Mouse (Mus musculus): ENCODE data around the gene Abcc5. TPM values are rescaled to one million over a fixed set of nuclear protein-coding genes. Genes with fewer than 3 reads are reported as not detected.
"Not testable (repeated sequence)": the region's sequence is repeated elsewhere in the genome, so short reads cannot be mapped to it uniquely, and the experiment has no call there.

Gene Abcc5
- polyA plus RNA-seq (2017; shearing (Covaris generic)): 10 to 100 TPM; 36.6 to 41.9 TPM

DNA sequence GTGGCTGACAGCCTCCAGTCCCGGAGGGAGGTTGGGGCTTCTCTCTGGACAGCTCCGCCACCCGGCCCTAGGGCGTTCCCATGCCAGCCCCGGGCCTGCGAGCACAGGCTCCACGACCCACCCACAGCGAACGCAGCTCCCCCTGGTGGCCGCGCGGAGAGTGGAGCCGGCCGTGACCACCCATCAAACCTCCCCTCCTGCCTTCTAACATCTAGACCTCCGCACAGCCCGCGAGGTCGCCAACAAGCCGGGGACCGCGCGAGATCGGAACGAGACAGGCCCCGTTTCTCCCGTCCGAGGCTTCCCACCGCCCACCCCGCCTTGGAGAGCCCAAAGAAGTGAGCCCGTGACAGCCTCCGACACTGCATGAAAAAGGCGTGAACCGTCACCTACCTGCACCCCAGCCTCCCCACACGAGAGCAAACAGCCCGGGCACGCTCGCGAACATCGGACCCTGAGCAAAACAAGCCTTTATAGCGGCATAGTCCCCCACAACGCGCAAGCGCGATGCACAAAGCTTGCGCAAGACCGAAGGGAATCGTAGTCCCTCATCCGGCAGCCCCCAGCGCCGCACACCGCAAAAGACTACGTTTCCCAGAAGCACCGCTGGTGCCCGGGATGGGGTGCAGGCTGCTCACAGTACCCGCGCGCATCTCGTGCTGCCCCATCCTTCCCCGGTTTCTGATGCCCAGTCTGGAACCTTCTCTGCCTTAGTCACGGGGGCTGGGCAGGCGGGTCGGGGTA lies at the start of gene Abcc5:
Abcc5 (minus strand) TSS at position 540 of the 744 bp plus-strand sequence.
- ATAC-seq: peak; percentile 95

DNA sequence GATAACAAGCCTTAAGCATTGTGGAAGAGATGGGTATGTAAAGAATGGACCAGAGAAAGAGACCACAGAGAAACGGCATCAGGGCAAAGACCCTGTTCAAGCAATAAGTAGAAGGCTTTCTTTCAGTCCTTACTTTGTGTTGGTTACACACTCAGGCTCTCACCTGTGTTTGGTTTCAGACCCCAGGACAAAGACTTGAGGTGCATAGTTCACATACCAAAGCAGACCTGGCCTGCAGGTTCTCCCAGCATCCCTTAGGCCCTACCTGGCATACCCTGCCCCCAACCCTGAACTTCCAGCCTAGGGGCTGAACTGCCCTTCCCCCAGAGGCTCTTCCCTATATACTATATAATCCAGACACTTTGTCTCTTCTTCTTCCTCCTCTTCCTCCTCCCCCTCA lies 49.1 kb upstream of the Abcc5 start:
- no peak for ATAC-seq

DNA sequence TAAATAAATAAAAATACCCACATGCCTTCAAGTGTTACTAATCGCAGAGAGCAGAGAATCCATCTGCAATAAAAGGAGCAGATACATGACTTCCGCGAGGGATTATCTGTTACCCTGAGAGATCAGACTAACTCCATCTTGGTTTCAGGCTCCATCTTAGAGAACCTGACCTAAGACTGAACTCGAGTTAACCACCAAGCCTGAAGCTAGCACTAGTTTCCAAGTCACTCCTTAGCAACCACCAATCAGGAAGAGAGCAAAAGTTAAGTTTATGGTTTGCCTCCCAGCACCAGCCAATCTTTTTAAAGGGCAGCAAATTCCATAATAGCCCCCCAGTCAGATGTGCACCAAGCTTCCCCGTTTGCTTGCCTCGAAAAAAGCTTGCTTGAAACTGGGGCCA lies 48.6 kb upstream of the Abcc5 start:
- no peak for ATAC-seq

DNA sequence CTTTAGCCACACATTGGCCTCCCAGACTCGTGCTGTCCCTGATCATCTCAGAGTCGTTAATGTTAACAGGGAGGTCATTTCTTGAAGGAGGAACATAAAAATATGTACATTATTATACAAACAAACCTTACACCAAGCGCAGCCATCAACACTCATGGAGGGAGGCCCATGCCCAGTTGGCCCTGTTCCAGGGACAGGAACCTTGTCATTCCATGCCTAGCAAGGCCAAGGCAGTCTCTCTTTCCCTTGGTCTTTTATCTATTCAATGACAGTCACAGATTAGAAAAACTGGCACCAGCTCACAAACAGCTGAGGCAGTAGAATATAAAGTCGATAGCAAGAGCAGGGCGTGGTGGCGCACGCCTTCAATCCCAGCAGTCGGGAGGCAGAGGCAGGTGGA lies 48.0 kb upstream of the Abcc5 start:
- no peak for ATAC-seq

DNA sequence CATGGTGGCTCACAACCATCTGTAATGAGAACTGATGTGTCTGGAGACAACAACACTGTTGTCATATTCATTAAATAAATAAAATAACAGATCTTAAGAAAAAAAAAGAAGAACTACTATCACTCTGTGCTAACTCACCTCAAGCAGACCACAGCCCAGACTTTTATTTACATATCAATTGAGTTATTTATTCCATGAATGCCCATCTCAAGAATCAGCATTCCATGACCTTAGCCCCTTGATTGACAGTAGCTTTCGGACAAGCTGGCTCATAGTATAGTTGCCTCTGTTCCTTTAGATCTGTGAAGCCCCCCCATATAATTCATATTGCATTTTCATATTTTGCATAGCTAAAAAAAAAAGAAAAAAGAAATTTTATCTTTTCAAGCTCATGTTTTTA lies 47.6 kb upstream of the Abcc5 start:
- ATAC-seq: no peak

DNA sequence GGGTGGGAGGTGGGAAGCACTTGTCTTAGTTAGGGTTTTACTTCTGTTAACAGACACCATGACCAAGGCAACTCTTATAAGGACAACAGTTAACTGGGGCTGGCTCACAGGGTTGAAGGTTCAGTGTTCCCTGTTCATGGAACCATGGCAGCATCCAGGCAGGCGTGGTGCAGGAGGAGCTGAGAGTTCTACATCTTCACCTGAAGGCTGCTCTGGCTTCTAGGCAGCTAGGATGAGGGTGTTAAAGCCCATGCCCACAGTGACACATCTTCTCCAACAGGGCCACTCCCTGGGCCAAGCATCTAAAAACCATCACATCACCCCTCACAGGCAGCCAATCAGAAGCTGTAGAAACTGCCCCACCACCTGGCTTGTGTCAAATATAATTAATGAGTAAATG lies 45.5 kb upstream of the Abcc5 start:
- ATAC-seq: no peak

DNA sequence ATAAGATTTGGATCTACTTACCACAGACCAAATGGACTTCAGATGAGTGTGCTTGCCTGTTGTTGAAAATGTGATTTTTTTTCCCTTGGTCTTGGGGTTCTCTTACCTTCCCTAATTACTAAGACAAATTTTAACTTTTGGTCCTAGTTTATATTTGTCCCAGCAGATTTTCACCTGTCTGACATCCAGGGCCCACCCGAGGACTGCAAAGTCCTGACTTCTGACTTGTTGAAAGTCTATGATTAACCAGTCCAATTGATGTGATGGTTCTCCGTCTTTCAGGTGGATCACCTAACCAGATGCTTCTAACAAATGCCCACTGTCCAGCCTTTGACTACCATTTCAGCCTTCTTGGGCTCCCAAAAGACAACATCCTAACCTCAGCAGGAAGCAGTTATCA lies 44.8 kb upstream of the Abcc5 start:
- no peak for ATAC-seq

DNA sequence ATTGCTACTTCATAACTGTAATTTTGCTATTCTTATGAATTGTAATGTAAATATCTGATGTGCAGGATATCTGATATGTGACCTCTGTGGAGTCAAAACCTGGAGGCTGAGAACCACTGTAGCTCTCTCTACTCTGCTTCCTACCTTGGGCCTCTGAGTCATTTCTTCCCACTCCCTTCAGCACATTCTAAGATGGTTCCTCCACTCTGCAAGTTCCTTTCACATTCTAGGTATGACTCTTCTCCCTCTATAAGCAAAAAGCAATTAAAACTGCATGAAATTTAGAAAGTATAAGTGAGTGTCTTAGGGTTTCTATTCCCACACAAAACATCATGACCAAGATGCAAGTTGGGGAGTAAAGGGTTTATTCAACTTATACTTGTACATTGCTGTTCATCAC lies 38.5 kb upstream of the Abcc5 start:
- ATAC-seq: no peak

DNA sequence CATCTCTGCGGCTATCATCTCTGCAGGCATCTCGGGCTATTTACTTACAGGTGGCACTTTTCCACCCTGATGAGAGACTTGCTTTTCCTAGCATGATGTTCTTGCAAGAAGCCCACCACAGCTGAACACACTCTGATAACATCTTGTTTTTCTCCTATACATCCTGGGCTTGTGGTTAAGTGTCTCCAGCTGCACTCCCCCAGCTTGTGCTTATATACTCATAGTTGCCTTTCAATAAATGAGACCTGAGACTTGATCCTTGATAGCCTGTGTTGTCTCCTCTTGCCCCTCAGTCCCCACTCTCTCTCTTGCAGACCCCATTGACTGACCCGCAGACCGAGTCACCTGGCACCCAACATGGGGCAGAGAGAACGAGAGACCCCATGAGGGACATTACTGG lies 32.5 kb upstream of the Abcc5 start:
- not testable (repeated sequence) for ATAC-seq

DNA sequence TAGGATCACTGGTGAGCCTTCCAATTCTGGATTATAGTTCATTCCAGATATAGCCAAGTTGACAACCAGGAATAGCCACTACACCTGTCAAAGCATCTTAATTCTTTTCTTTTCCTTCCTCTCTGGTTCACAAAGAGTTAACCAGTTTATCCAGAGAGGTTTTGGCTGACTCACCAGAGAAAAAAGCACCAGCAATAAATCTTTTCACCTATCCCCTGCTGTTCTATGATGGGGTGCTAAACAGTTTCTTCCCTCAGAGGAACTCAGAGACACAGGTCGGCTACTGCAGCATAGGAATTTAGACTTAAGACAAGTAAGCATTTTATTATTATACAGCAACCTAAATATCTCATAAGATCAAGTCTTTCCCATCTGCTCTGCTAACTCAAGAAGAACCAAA lies 29.9 kb upstream of the Abcc5 start:
- no peak for ATAC-seq

DNA sequence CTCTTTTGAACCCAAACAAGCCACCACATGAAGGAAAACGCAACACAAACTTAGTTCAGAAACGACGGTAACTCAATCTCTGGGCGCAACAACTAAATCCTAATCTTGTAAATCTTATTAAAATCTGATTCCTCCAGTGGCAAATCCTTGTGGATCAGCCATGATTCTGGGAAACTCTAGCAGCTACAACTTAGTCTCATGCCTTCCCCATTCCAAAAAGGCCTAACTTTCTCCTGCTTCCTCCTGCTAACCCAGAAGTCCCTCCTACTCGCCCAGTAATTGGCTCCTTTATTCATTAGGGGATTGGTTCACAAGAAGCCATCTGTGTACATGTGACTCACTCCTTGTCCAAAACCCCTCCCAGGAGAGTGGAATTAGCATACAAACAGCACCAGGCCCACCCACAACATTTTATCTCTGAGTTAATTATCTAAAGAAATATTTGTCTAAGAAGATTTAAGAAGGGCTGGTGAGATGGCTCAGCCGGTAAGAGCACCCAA lies 28.0 kb upstream of the Abcc5 start:
- no peak for ATAC-seq

DNA sequence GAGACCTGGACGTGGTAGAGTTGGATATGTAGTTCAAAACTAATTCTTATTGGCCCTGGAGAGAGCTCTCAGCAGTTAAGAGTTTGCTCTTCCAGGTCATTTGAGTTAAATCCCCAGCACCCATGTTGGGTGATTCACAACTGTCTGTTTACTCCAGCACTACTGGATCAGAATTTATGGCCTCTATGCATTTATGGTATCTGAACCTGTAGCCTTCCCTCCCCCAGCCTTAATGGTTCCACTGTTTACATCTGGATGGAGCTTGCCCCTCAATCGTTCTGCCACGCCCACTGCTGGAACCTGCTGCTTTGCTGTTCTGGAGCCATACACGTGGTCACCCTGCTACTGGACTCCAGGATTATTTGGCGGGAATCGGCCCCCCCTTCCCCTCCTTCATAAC lies 25.6 kb upstream of the Abcc5 start:
- ATAC-seq: no peak

DNA sequence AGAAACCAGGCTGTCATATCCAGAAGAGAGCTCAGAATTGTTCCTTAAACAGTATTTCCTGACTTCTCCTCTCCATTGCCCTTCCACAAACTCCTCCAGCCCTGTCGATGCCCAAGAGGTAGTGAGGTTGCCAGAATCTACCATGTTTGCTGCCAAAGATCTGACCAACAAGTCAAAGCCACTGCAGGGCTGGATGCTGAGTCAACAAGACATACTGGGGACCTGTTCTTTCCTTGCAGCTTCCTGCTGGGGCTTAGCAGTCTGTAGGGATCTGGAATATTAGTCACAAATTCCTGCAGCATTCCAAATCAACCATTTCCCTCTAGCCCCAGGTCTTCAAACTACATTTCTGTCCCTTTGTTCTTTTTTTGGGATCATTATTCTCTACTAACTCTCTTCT lies 19.7 kb upstream of the Abcc5 start:
- no peak for ATAC-seq

DNA sequence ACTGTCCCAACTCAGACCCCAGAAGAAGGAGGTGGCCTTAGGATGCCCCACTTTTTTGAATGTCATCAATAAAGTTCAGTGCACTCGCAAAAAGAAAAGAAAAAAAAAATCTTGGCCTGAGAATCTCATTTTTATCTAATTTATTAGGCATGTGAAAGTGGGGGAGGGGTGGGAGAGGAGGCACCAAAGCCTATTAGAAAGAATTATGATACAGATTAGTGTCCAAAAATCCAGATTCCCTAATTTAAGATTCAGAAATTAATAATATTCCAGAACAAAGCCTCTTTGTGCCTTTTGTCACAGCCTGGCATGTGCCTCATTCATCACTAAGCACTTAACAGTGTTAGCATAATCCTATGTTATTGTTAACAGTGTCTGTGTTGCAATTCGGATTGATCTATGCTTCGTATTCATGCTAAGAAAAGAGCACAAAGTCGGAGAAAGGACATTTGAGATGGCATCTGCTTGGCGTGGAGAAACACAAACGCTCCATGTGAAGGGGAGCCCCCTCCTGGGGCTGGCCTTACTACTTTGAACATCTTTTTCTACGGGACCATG lies 18.7 kb upstream of the Abcc5 start:
- ATAC-seq: no peak

DNA sequence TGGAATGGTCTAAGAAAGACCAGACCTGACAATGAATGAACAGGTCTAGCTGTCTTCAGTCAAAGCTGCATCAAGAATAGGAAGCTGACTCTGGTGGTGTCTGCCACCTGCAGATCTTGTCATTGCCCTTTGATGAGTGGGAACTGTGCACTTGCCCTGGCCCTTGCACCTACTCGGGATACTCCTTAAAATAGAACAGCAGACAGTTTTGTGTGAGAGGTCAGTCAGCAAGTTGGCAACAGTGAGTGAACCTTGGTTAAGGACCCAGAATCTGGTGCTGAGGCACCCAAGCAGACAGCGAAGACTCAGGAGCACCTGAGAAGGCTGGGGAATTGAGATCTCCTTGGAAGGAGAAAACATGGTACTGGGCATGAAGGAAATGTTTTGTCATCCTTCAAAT lies 16.7 kb upstream of the Abcc5 start:
- no peak for ATAC-seq

DNA sequence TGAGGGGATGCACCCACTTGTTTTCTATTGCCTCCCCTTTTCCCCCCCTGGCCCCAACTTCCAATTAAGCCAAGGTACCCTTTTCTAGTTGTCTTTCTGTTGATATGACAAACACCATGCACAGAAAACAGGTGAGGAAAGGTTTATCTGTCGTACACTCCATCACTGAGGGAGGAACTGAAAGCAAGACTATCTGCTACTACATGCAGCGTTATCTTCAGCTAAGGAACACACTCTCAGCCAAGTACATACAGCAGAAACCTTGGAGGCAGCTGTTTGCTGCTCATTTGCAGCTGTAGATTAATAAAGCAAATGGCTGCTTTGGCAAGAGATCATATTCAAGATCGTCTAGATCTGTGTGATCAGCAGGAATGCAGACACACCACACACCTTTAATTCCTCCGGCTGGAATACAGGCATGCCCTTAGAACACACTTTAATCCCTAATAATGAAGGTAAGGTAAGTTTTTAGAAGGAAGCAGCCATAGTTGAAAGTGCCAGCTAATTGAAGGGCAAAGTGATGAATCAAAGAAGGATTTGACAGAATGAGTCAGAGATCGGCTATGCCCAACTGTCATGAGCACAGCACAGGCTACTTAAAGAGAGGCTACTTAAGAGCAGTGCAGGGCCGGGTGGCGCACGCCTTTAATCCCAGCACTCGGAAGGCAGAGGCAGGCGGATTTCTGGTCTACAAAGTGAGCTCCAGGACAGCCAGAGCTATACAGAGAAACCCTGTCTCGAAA lies 12.7 kb upstream of the Abcc5 start:
- ATAC-seq: no peak

DNA sequence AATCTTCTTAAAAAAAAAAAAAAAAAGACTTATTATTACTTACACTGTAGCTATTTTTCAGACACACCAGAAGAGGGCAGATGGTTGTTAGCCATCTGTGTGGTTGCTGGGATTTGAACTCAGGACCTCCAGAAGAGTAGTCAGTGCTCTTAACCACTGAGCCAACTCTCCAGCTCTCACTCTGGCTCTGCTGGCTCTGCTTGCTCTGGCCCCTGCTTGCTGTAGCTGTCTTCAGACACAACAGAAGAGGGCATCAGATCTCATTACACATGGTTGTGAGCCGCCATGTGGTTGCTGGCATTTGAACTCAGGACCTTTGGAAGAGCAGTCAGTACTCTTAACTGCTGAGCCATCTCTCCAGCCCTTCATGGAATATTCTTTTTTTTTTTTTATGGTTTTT lies 11.9 kb upstream of the Abcc5 start:
- ATAC-seq: not testable (repeated sequence)

DNA sequence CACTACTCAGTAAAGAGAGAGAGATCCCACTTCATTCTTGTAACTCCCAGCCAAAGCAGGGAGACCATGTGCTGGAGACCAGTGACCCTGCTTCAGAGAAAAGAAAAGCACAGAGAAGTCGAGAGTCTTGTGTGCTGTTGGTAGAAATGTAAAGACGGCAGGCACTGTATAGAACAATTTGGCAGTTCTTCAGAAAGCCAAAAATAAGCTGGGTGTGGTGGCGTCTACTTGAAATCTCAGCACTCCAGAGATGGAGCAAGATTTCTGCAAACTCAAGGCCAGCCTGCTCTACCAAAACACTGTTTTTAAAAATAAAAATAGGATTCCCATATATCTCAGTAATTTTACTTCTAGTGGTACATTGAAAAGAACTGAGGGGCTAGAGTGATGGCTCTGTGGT lies 10.1 kb upstream of the Abcc5 start:
- ATAC-seq: no peak

DNA sequence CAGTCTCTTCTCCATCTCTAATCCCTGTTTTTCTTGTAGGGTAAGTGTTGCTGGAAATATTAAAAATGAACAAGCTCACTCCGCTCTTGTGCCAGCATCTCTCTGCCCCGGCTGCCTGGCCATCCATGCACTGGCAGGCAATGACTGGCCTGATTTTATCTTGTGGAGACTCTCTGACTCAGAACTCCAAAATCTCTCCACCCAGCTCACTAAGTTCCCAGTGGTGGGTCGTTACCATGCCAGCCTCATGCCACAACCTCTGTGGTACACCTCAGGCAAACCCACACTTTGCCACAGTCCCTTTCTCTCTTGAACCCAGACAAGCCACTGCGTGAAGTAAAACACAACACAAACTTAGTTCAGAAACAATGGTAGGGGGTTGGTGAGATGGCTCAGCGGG lies 3.1 kb upstream of the Abcc5 start:
- ATAC-seq: no peak

DNA sequence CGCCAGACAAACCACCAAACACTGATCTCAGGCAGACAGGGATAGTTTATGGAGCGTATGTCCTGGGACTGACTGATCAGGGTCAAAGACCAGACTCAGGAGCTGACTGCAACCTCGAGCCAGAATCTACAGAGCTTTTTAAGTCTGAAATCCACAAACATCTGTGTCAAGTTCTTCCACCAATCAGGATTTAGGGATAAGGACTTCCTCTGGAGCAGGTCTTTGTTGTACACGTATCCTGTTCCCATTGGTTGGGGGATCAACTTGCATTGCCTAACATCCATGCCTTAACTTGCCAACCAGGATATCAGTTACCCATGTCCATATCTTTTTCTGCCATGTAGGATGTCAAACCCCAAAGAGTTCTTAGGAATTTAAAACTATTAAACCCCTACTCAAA lies 1.4 kb upstream of the Abcc5 start:
- no peak for ATAC-seq

DNA sequence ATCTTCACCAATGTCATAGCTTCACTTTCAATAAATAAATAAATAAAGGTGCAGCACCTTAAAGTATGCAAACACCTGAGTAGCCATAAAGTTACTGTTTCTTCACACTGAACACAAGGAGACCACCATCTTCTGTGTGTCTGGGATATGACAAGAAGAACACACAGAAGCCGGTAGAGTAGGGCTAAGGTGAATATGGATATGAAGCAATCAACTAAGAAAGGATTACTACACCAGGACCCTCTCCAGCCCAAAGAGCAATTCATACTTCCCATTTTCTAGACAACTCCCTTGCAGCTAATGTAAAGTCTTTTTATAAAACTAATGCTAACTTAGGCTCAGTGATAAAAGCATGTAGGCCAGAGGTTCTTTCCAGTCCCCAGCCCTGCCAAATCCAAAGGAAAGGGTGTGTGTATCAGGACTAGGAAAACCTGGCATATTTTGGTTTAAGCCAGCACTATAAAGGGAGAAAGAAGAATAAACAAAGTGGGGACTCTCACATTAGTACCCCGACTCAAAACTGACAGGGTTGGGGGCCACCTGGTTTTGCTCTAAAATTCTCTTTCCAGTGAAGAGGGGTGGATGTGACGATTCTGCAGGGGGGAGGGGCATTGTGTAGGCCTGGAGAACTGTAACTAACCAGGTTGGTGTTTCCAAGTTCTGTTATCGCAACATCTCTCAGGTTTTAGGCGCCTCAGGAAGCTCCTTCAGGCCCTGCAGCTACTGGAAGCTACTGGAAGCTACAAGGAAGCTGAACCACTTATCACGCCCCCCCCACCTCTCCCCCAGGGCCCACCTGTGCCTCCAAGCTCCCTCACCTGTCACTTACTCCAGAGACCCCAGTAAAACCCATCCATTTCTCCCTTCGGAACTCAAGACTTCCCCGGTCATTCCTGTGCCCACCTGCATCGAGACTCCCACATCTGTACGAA lies 1.2 kb downstream of the Abcc5 start:
- ATAC-seq: no peak

DNA sequence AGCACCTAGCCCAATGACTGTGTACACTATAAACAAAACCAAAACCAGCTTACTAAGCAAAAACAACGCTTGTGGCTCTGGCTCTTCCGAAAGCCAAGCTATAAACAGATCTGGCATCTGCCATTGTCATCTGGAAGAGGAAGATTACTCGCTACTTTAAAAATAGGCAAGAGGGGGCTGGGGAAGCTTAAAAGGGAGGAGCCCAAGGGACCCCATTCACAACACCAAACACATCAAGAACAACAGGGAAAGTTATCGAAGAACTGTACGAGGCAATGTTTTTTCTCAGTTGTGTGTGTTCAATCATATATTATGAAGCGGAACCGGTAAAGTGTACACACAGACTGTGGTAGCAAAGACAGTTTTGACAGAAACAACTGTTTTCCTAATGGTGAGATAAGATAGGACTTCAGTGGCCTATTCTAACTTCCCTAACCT lies 1.9 kb downstream of the Abcc5 start:
- no peak for ATAC-seq

Measured in CD4-positive, CD25-positive, alpha-beta regulatory T cell, adult 4 months (primary cell).